Mouse (Mus musculus) small intestine, adult 2 months (tissue): Measurements from ENCODE around the gene Ankrd31.

Experiments used
- CTCF ChIP-seq: fragments of 200-500 bp; IDR thresholded peaks from 2 replicates; pipeline ENCODE4 v1.5.1; 2012; ENCODE audit warnings: low read depth, mild to moderate bottlenecking, control low read depth, inconsistent platforms, low read length, moderate library complexity, mixed read lengths; ENCODE audit not compliant: insufficient replicate concordance, insufficient read length; ENCODE audit errors: extremely low read depth
- POLR2A ChIP-seq: fragments of 200-500 bp; IDR thresholded peaks from 2 replicates; pipeline ENCODE4 v1.6.1; 2012; ENCODE audit warnings: low read depth, mild to moderate bottlenecking, control low read depth, inconsistent platforms, low read length, moderate library complexity

DNA sequence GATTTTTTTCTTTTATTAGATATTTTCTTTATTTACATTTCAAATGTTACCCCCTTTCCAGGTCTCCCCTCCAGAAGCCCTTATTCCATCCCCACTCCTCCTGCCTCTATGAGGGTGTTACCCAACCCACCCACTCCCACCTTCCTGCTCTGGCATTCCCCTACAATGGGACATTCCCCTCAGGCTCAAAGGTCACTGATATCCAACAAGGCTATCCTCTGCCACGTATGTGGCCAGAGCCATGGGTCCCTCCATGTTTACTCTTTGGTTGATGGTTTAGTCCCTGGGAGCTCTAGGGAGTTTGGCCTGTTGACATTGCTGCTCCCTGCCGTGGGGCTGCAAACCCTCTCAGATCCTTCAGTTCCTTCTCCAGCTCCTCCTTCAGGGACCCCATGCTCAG lies 141.9 kb downstream of the Ankrd31 start:
- no peak for TF ChIP-seq POLR2A
- no peak for TF ChIP-seq CTCF
